Mouse (Mus musculus): ENCODE data around the gene Kera.

DNA sequence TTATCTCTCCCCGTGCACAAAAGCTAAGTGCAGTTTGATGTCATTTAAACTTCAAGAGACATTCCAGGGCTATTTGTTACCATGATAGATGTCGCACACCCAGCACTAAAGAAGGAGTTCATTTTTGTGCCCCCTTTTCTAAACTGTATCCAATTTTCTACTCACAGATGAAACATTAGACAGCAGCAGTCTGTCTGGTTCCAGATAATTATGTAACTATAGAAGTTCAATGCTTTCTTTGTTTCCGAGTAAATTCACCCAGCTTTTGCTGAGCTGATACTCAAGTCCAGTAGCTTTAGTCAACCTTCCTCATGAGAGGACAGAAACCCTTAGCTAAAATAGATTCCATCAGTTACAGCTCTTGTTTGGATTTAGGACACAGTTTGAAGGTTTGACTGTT, 22.5 kb upstream of the Kera start:
- TF ChIP-seq POLR2A (IDR thresholded peaks at IDR 0.05; ENCODE audit: insufficient read depth, low read depth, low read length) (no peak), CTCF (IDR thresholded peaks at IDR 0.05; ENCODE audit: insufficient read depth, low read depth, low read length) (no peak)

All from olfactory bulb, adult 2 months (tissue).